Mouse (Mus musculus) activated CD4-positive, CD25-positive, alpha-beta regulatory T cell, adult 9 weeks (primary cell): ENCODE results near the gene Trem1. TPM values are rescaled to one million over a fixed set of nuclear protein-coding genes. Genes with fewer than 3 reads are reported as not detected.

ENCODE experiments used
- polyA plus RNA-seq: library from polyadenylated mRNA; unstranded; fragments of 100-300 nt; shearing (Covaris generic); gene quantifications from one replicate; pipeline ENCODE4 v1.2.1, GENCODE M21; 2017

Gene Trem1
- not detected for polyA plus RNA-seq

GRCm38 (mm10) chr17:48232518-48232917, at the start of gene Trem1:
Gene Trem1, plus strand, starts transcription at chr17:48232768.

GRCm38 (mm10) chr17:48247221-48247928, 14.8 kb downstream of the Trem1 start, which contains the start of gene Trem3:
Gene Trem3, plus strand, starts transcription at chr17:48247777.

GRCm38 (mm10) chr17:48263741-48264362, 31.3 kb downstream of the Trem1 start, which contains the start of gene Treml4:
Gene Treml4, plus strand, starts transcription at chr17:48264295.

Other genes with a start within 250 kb of the Trem1 start
- gene 1700122O11Rik, start 194.5 kb upstream of the Trem1 start, polyA plus RNA-seq = not detected
- gene 1700067P10Rik, start 143.4 kb upstream of the Trem1 start, polyA plus RNA-seq = not detected
- gene 9830107B12Rik, start 86.5 kb upstream of the Trem1 start, polyA plus RNA-seq = not detected
- not detected for gene A530064D06Rik, start 65.5 kb upstream of the Trem1 start, polyA plus RNA-seq
- gene Trem3, start 15.0 kb downstream of the Trem1 start, polyA plus RNA-seq = not detected
- gene Treml4, start 31.5 kb downstream of the Trem1 start, polyA plus RNA-seq = 1.6 TPM
- gene Treml2, start 66.7 kb downstream of the Trem1 start, polyA plus RNA-seq = 31.1 TPM
- gene B430306N03Rik, start 83.4 kb downstream of the Trem1 start, polyA plus RNA-seq = 2.4 TPM
- gene Trem2, start 113.6 kb downstream of the Trem1 start, polyA plus RNA-seq = not detected
- not detected for gene Treml1, start 127.1 kb downstream of the Trem1 start, polyA plus RNA-seq
- 7.5 TPM for gene Nfya, start 177.1 kb downstream of the Trem1 start, polyA plus RNA-seq
- 83.3 TPM for gene Oard1, start 177.2 kb downstream of the Trem1 start, polyA plus RNA-seq
- gene Apobec2, start 200.2 kb downstream of the Trem1 start, polyA plus RNA-seq = 9.1 TPM
- gene Tspo2, start 218.8 kb downstream of the Trem1 start, polyA plus RNA-seq = 0.37 TPM
- gene Unc5cl, start 222.1 kb downstream of the Trem1 start, polyA plus RNA-seq = 40.4 TPM